Mouse (Mus musculus): Measurements from ENCODE around the gene Tgfb3.

DNA sequence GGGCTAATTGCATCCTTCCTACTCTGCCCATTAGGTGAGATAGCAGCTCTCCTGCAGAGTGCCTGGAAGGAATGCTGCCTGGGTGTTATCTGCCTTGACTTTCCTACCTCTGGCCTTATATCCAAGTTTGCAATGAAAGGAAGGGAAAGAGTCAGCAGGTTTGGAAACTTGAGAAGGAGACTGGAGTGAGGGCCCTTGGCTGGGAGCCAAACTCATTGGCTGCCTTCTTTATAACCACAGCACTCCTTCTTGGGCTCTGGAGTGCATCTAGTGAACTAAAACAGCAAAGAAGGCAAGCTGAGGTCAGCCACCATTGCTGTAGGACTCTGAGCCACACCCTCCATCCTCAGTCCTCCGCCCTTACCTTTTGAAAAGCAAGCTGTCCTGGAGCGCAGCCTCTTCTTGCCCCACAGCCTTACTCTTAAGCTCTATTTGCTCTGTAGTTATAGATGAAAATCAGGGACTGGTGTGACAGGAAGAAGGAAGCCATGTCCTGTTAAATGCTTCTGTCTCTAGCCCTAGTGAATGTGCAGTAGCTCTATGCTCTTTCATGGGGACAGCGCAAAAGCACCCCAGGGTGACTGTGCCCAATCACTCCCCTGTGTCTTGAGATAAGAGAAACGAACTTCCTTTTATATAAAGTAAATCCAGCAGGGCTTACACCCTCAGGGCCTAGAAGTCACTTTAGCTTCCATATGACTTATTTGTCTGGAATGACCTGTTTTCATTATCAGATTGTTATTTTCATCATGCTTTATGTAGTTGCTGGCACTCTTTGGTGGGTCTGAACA is 55.6 kb downstream of the Tgfb3 start:
- no peak for TF ChIP-seq CTCF (IDR thresholded peaks at IDR 0.05; ENCODE audit: low read depth, low read length)
- no peak for TF ChIP-seq TAL1 (conservative IDR thresholded peaks at IDR 0.05; ENCODE audit: low read depth, low read length)
- TF ChIP-seq GATA2 (IDR thresholded peaks at IDR 0.05; ENCODE audit: borderline replicate concordance, low read depth, low read length): no peak

All from G1E (cell line).